Mouse (Mus musculus): Measurements from ENCODE around the gene Ccdc34.

The Ccdc34 gene

GRCm38 (mm10) chr2:109996411-109996810, 21.2 kb upstream of the Ccdc34 start:
- CTCF ChIA-PET = no interaction called here

GRCm38 (mm10) chr2:110004668-110005067, 12.9 kb upstream of the Ccdc34 start:
- CTCF ChIA-PET = no interaction called here

- CTCF ChIA-PET = no interaction called here
Observed at GRCm38 (mm10) chr2:110005164-110005563, 12.5 kb upstream of the Ccdc34 start.

- CTCF ChIA-PET = no interaction called here
Observed at GRCm38 (mm10) chr2:110005596-110006239, 11.9 kb upstream of the Ccdc34 start.

- CTCF ChIA-PET = no interaction called here
Observed at GRCm38 (mm10) chr2:110007423-110008267, 10.0 kb upstream of the Ccdc34 start.

- CTCF ChIA-PET = no interaction called here
Observed at GRCm38 (mm10) chr2:110009449-110009848, 8.2 kb upstream of the Ccdc34 start.

GRCm38 (mm10) chr2:110012184-110012725, 5.4 kb upstream of the Ccdc34 start:
- CTCF ChIA-PET = no interaction called here

GRCm38 (mm10) chr2:110017087-110017486, 530 bp upstream of the Ccdc34 start:
- CTCF ChIA-PET = no interaction called here

GRCm38 (mm10) chr2:110019656-110020055, 2.0 kb downstream of the Ccdc34 start:
- CTCF ChIA-PET = no interaction called here

GRCm38 (mm10) chr2:110020430-110020829, 2.8 kb downstream of the Ccdc34 start:
- CTCF ChIA-PET = no interaction called here

GRCm38 (mm10) chr2:110036265-110036664, 18.6 kb downstream of the Ccdc34 start:
- CTCF ChIA-PET = no interaction called here

- CTCF ChIA-PET = no interaction called here
Observed at GRCm38 (mm10) chr2:110036665-110037064, 19.0 kb downstream of the Ccdc34 start.

- CTCF ChIA-PET = no interaction called here
Observed at GRCm38 (mm10) chr2:110037221-110037620, 19.6 kb downstream of the Ccdc34 start.

- CTCF ChIA-PET = no interaction called here
Observed at GRCm38 (mm10) chr2:110038341-110038740, 20.7 kb downstream of the Ccdc34 start.

- CTCF ChIA-PET = no interaction called here
Observed at GRCm38 (mm10) chr2:110042861-110043760, 25.5 kb downstream of the Ccdc34 start.

GRCm38 (mm10) chr2:110058424-110058823, 40.8 kb downstream of the Ccdc34 start:
- CTCF ChIA-PET = no interaction called here

- CTCF ChIA-PET = no interaction called here
Observed at GRCm38 (mm10) chr2:110063131-110063530, 45.5 kb downstream of the Ccdc34 start.

GRCm38 (mm10) chr2:110068916-110069315, 51.3 kb downstream of the Ccdc34 start:
- CTCF ChIA-PET = no interaction called here

- CTCF ChIA-PET = no interaction called here
Observed at GRCm38 (mm10) chr2:110073023-110073422, 55.4 kb downstream of the Ccdc34 start.

- CTCF ChIA-PET = no interaction called here
Observed at GRCm38 (mm10) chr2:110074646-110075452, 57.2 kb downstream of the Ccdc34 start.

- CTCF ChIA-PET = no interaction called here
Observed at GRCm38 (mm10) chr2:110077240-110077639, 59.6 kb downstream of the Ccdc34 start.

Measured in spleen, embryonic (tissue).